Mouse (Mus musculus) forebrain, embryonic 16.5 days (tissue): Measurements from ENCODE around the gene Crybb3. TPM values are rescaled to one million over a fixed set of nuclear protein-coding genes. Genes with fewer than 3 reads are reported as not detected.
A peak's percentile ranks its signal among the peaks of the same experiment; 100 is the strongest.

ENCODE experiments used
- ATAC-seq: fragments of 200-750 bp; cut with Nextera tagmentation; 2 replicates; pipeline ENCODE4 v1.8.0; 2017; ENCODE audit warnings: mild to moderate bottlenecking, moderate library complexity
- H3K27ac ChIP-seq: fragments of 300-500 bp; sonication (generic); 2 replicates; pipeline ENCODE4 v1.5.1; 2014; ENCODE audit warnings: low read length, control low read depth
- H3K27me3 ChIP-seq: fragments of 300-500 bp; sonication (generic); replicated peaks from 2 replicates; pipeline ENCODE4 v1.6.1; 2014; ENCODE audit warnings: low read length; ENCODE audit not compliant: control insufficient read depth, insufficient read depth
- H3K36me3 ChIP-seq: fragments of 300-500 bp; sonication (generic); 2 replicates; pipeline ENCODE4 v1.6.1; 2014; ENCODE audit not compliant: control insufficient read depth, insufficient read depth
- H3K4me1 ChIP-seq: fragments of 300-500 bp; sonication (generic); replicated peaks from 2 replicates; pipeline ENCODE4 v1.6.1; 2014; ENCODE audit warnings: low read length; ENCODE audit not compliant: control insufficient read depth, insufficient read depth
- H3K4me2 ChIP-seq: fragments of 300-500 bp; sonication (generic); 2 replicates; pipeline ENCODE4 v1.6.1; 2014; ENCODE audit warnings: mild to moderate bottlenecking, low read length, control low read depth
- H3K4me3 ChIP-seq: fragments of 300-500 bp; sonication (generic); replicated peaks from 2 replicates; pipeline ENCODE4 v1.5.1; 2014; ENCODE audit warnings: mild to moderate bottlenecking, low read length, control low read depth
- H3K9ac ChIP-seq: fragments of 300-500 bp; sonication (generic); replicated peaks from 2 replicates; pipeline ENCODE4 v1.6.1; 2014; ENCODE audit warnings: low read depth, low read length, control low read depth
- H3K9me3 ChIP-seq: fragments of 300-500 bp; sonication (generic); 2 replicates; pipeline ENCODE4 v1.6.1; 2016; ENCODE audit warnings: low read length; ENCODE audit not compliant: control insufficient read depth
- WGBS: fragments of 180-500 bp; shearing (Covaris S2); extraction: QIAGEN DNeasy Blood & Tissue Kit; methylation state at CpG from one replicate; pipeline ENCODE4 v1.1.7; 2014; 5-methylcytosine and 5-hydroxymethylcytosine counted together
- polyA plus RNA-seq: library from polyadenylated mRNA; unstranded; fragments of >200 nt; fragmentation: Nextera tagmentation; extraction: Ambion mirVana; gene quantifications from 2 replicates; pipeline ENCODE4 v1.2.1, GENCODE M21; 2015

The Crybb3 gene
- polyA plus RNA-seq, 1 experiment from 2014 or later, result 0.94 TPM

GRCm38 (mm10) chr5:113082356-113083168 is 1.2 kb upstream of the Crybb3 start:
- Histone ChIP-seq H3K9ac (no peak overlapping the region), H3K9me3 (no peaks in the 10 kb centered on the region), H3K36me3 (no peaks in the 10 kb centered on the region), H3K27ac (no peak overlapping the region), H3K4me1 (peaks cover 15% of the 10 kb centered on the region), H3K27me3 (no peaks in the 10 kb centered on the region), H3K4me2 (no peak overlapping the region), H3K4me3 (no peak overlapping the region)
- no peak for ATAC-seq
- WGBS, result 71% methylated on average over 19 of the region's 19 CpGs

- Histone ChIP-seq H3K4me1 (peaks cover 4% of the 10 kb centered on the region), H3K27ac (no peak overlapping the region), H3K9me3 (no peaks in the 10 kb centered on the region), H3K9ac (no peak overlapping the region), H3K36me3 (no peaks in the 10 kb centered on the region), H3K4me2 (no peak overlapping the region), H3K4me3 (no peak overlapping the region), H3K27me3 (no peaks in the 10 kb centered on the region)
- ATAC-seq, result no peak
- 92% methylated on average over 9 of the region's 9 CpGs for WGBS
Observed at GRCm38 (mm10) chr5:113081020-113081419, 364 bp downstream of the Crybb3 start.

- Histone ChIP-seq H3K9me3 (no peaks in the 10 kb centered on the region), H3K27ac (no peak overlapping the region), H3K9ac (0 out of 2 replicates have a peak overlapping the region, but pooled peaks have one; percentile 3), H3K4me1 (0 out of 2 replicates have a peak, but pooled peaks cover 3% of the 10 kb centered on the region), H3K36me3 (no peaks in the 10 kb centered on the region), H3K27me3 (no peaks in the 10 kb centered on the region), H3K4me2 (peak overlapping the region; percentile 22), H3K4me3 (0 out of 2 replicates have a peak overlapping the region, but pooled peaks have one; percentile 8)
- no peak for ATAC-seq
- 18% methylated on average over 21 of the region's 21 CpGs for WGBS
Observed at GRCm38 (mm10) chr5:113079783-113080182, 1.6 kb downstream of the Crybb3 start.

GRCm38 (mm10) chr5:113078686-113079085 is 2.7 kb downstream of the Crybb3 start:
- Histone ChIP-seq H3K4me3 (no peak overlapping the region), H3K27ac (no peak overlapping the region), H3K9me3 (no peaks in the 10 kb centered on the region), H3K36me3 (no peaks in the 10 kb centered on the region), H3K27me3 (no peaks in the 10 kb centered on the region), H3K9ac (no peak overlapping the region), H3K4me2 (no peak overlapping the region), H3K4me1 (0 out of 2 replicates have a peak, but pooled peaks cover 3% of the 10 kb centered on the region)
- 65% methylated on average over 5 of the region's 5 CpGs for WGBS
- ATAC-seq, result no peak

- no peaks in the 10 kb centered on the region for H3K27me3 ChIP-seq
- no peak within 1 kb of the TSS for H3K27ac ChIP-seq
- no peak for ATAC-seq
- no peak within 1 kb of the TSS for H3K4me3 ChIP-seq
- H3K4me1 ChIP-seq, result no peaks in the 10 kb centered on the region
- H3K4me2 ChIP-seq, result no peak within 1 kb of the TSS
- H3K9me3 ChIP-seq, result no peaks in the 10 kb centered on the region
- H3K9ac ChIP-seq, result no peak within 1 kb of the TSS
- no peaks in the 10 kb centered on the region for H3K36me3 ChIP-seq
Observed at GRCm38 (mm10) chr5:113070017-113070416, 11.4 kb downstream of the Crybb3 start, which contains the start of gene Crybb2. Crybb2 (minus strand) TSS chr5:113070117.

GRCm38 (mm10) chr5:113054308-113054707 is 27.1 kb downstream of the Crybb3 start:
- H3K27ac ChIP-seq, result no peak overlapping the region
- no peaks in the 10 kb centered on the region for H3K36me3 ChIP-seq
- WGBS, result 3% methylated on average over 16 of the region's 16 CpGs
- H3K27me3 ChIP-seq, result no peaks in the 10 kb centered on the region
- no peak overlapping the region for H3K9ac ChIP-seq
- no peaks in the 10 kb centered on the region for H3K9me3 ChIP-seq
- H3K4me3 ChIP-seq, result no peak overlapping the region
- H3K4me2 ChIP-seq, result no peak overlapping the region
- H3K4me1 ChIP-seq, result 0 out of 2 replicates have a peak, but pooled peaks cover 6% of the 10 kb centered on the region
- ATAC-seq, result peak; percentile 79

- ATAC-seq, result no peak
- Histone ChIP-seq H3K36me3 (no peaks in the 10 kb centered on the region), H3K27me3 (no peaks in the 10 kb centered on the region), H3K4me3 (no peak overlapping the region), H3K4me2 (no peak overlapping the region), H3K9ac (no peak overlapping the region), H3K27ac (no peak overlapping the region), H3K4me1 (peaks cover 10% of the 10 kb centered on the region), H3K9me3 (no peaks in the 10 kb centered on the region)
- WGBS, result 51% methylated on average over 7 of the region's 7 CpGs
Observed at GRCm38 (mm10) chr5:113050581-113051185, 30.7 kb downstream of the Crybb3 start.

- no peak; the same call in 1 of the 2 replicates for ATAC-seq
- Histone ChIP-seq H3K27ac (no peak overlapping the region), H3K9ac (no peak overlapping the region)
Observed at GRCm38 (mm10) chr5:113049876-113050275, 31.5 kb downstream of the Crybb3 start.

GRCm38 (mm10) chr5:113045511-113046273 is 35.7 kb downstream of the Crybb3 start:
- ATAC-seq, result peak; percentile 34; the same call in 1 of the 2 replicates
- no peak overlapping the region for H3K4me2 ChIP-seq
- H3K27me3 ChIP-seq, result no peaks in the 10 kb centered on the region
- H3K36me3 ChIP-seq, result no peaks in the 10 kb centered on the region
- H3K9me3 ChIP-seq, result no peaks in the 10 kb centered on the region
- H3K9ac ChIP-seq, result no peak overlapping the region
- WGBS, result 67% methylated on average over 10 of the region's 10 CpGs
- H3K4me3 ChIP-seq, result no peak overlapping the region
- peak overlapping the region; percentile 52; the same call in 1 of the 2 replicates for H3K27ac ChIP-seq
- peaks cover 30% of the 10 kb centered on the region for H3K4me1 ChIP-seq

More at GRCm38 (mm10) chr5:113049876-113050275, 31.5 kb downstream of the Crybb3 start:
- no peak overlapping the region for H3K4me3 ChIP-seq
- no peaks in the 10 kb centered on the region for H3K36me3 ChIP-seq
- H3K4me2 ChIP-seq, result no peak overlapping the region
- H3K4me1 ChIP-seq, result peaks cover 15% of the 10 kb centered on the region
- no peaks in the 10 kb centered on the region for H3K27me3 ChIP-seq
- no peaks in the 10 kb centered on the region for H3K9me3 ChIP-seq
